Mouse (Mus musculus) neural tube, embryonic 11.5 days (tissue): ENCODE results near the gene Shcbp1. TPM values are rescaled to one million over a fixed set of nuclear protein-coding genes. Genes with fewer than 3 reads are reported as not detected.
A peak's percentile ranks its signal among the peaks of the same experiment; 100 is the strongest.
"Not testable (repeated sequence)": the region's sequence is repeated elsewhere in the genome, so short reads cannot be mapped to it uniquely, and the experiment has no call there.

Source experiments
- ATAC-seq: fragments of 200-750 bp; cut with Nextera tagmentation; 2 replicates; pipeline ENCODE4 v1.8.0; 2017; ENCODE audit warnings: moderate number of reproducible peaks, mild to moderate bottlenecking, moderate TSS enrichment, moderate library complexity; ENCODE audit not compliant: insufficient read depth, low FRiP score, low TSS enrichment
- DNase-seq: peaks from one replicate; pipeline ENCODE4 v3.0.0-alpha.2; 2015; ENCODE audit warnings: low spot score
- H3K27ac ChIP-seq: fragments of 300-500 bp; sonication (generic); 2 replicates; pipeline ENCODE4 v1.5.1; 2014; ENCODE audit warnings: low read depth, mild to moderate bottlenecking, low read length
- H3K27me3 ChIP-seq: fragments of 300-500 bp; sonication (generic); 2 replicates; pipeline ENCODE4 v1.6.1; 2014; ENCODE audit warnings: mild to moderate bottlenecking, low read length, mixed read lengths; ENCODE audit not compliant: control insufficient read depth, insufficient read depth
- H3K36me3 ChIP-seq: fragments of 300-500 bp; sonication (generic); 2 replicates; pipeline ENCODE4 v1.6.1; 2014; ENCODE audit warnings: mild to moderate bottlenecking, low read length, moderate library complexity, mixed read lengths; ENCODE audit not compliant: control insufficient read depth, insufficient read depth
- H3K4me1 ChIP-seq: fragments of 300-500 bp; sonication (generic); 2 replicates; pipeline ENCODE4 v1.6.1; 2014; ENCODE audit warnings: low read length, mixed read lengths; ENCODE audit not compliant: control insufficient read depth, insufficient read depth
- H3K4me2 ChIP-seq: fragments of 300-500 bp; sonication (generic); 2 replicates; pipeline ENCODE4 v1.6.1; 2014; ENCODE audit warnings: low read depth, mild to moderate bottlenecking, moderate library complexity
- H3K4me3 ChIP-seq: fragments of 300-500 bp; sonication (generic); 2 replicates; pipeline ENCODE4 v1.5.1; 2014; ENCODE audit warnings: low read depth, low read length
- H3K9ac ChIP-seq: fragments of 300-500 bp; sonication (generic); 2 replicates; pipeline ENCODE4 v1.6.1; 2014; ENCODE audit warnings: mild to moderate bottlenecking, low read length
- H3K9me3 ChIP-seq: fragments of 300-500 bp; sonication (generic); 2 replicates; pipeline ENCODE4 v1.6.1; 2016; ENCODE audit warnings: low read length; ENCODE audit not compliant: control insufficient read depth
- WGBS: fragments of 180-500 bp; shearing (Covaris S2); extraction: QIAGEN DNeasy Blood & Tissue Kit; methylation state at CpG from one replicate; pipeline ENCODE4 v1.1.7; 2014; 5-methylcytosine and 5-hydroxymethylcytosine counted together
- polyA plus RNA-seq: library from polyadenylated mRNA; unstranded; fragments of >200 nt; fragmentation: Nextera tagmentation; extraction: Ambion mirVana; gene quantifications from 2 replicates; pipeline ENCODE4 v1.2.1, GENCODE M21; 2014

Shcbp1 gene
- 75.6 and 77.4 TPM in 2 replicates for polyA plus RNA-seq

- Histone ChIP-seq H3K9ac (peak within 1 kb of the TSS; percentile 62), H3K36me3 (no peaks in the 10 kb centered on the region), H3K27me3 (no peaks in the 10 kb centered on the region), H3K27ac (no peak within 1 kb of the TSS), H3K4me2 (peak within 1 kb of the TSS; percentile 59), H3K4me3 (peak within 1 kb of the TSS; percentile 74), H3K4me1 (no peaks in the 10 kb centered on the region), H3K9me3 (no peaks in the 10 kb centered on the region)
- WGBS, result 6% methylated on average over 29 of the region's 29 CpGs
- peak; percentile 86 for DNase-seq
- peak; percentile 95 for ATAC-seq
These were observed at the start of gene Shcbp1 for GRCm38 (mm10) chr8:4779254-4780055. TSS of gene Shcbp1 (minus strand) at chr8:4779567.

- Histone ChIP-seq H3K4me2 (no peak overlapping the region), H3K36me3 (no peaks in the 10 kb centered on the region), H3K27me3 (no peaks in the 10 kb centered on the region), H3K4me1 (no peaks in the 10 kb centered on the region), H3K9me3 (no peaks in the 10 kb centered on the region), H3K4me3 (no peak overlapping the region), H3K9ac (no peak overlapping the region), H3K27ac (no peak overlapping the region)
- 90% methylated on average over 4 of the region's 4 CpGs for WGBS
- ATAC-seq (no peak), DNase-seq (no peak)
These were observed 29.5 kb upstream of the Shcbp1 start for GRCm38 (mm10) chr8:4808831-4809230.

DNA sequence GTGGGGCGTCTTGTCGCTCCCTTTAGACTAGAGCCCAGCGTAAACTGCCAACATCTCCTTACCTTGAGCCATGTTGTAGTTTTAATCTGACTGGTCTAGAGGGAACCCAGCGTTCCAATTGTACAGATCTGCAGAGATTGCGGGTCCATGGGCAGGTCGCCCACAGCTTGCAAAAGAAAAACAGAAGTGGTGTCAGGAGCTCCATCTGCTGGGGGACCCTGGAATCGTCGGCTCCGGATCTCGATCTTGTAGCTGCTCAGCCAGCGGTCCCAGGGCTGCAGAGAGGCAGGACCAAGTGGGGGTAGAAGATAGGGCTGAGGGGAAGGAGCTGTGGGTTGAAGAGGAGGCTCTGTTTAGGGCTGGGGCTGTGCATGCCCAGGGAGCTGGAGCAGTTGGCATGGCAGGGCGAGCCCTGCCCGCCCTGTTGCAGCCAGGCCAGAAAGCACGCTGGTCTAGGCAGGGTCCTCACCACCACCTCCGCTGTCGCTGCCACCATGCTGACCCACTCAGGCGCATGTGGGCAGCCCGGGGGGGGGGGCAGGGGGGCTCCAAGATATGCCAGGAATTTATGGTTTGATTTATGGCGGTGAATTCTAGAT is 21.3 kb upstream of the Shcbp1 start:
- WGBS, result 60% methylated on average over 19 of the region's 19 CpGs
- H3K9me3 ChIP-seq, result no peaks in the 10 kb centered on the region
- H3K36me3 ChIP-seq, result no peaks in the 10 kb centered on the region
- H3K4me1 ChIP-seq, result no peaks in the 10 kb centered on the region
- no peak for ATAC-seq
- H3K4me2 ChIP-seq, result no peak overlapping the region
- no peak overlapping the region for H3K9ac ChIP-seq
- no peaks in the 10 kb centered on the region for H3K27me3 ChIP-seq
- no peak overlapping the region for H3K4me3 ChIP-seq
- H3K27ac ChIP-seq, result no peak overlapping the region
- peak; percentile 57 for DNase-seq

DNA sequence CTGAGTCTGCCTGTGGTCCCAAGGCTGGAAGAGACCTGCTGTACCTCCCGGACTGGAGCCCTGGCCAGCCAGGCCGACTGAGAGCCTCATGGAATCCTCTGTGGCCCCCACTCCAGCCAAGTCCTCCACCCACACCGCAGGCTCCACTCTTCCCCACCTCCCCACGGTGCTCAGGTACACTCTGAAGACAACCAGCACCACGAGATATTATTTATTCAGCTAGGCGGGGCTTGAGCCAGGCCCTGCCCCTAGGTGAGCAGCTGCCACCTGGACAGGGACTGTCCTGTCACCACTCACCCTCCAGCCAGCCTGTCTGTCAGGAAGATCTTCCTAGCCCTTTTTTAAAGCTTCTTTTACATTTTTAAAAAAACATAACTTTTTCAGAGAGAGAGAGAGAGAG is 1.1 kb downstream of the Shcbp1 start:
- Histone ChIP-seq H3K27ac (no peak overlapping the region), H3K4me2 (peak overlapping the region; percentile 59), H3K9ac (no peak overlapping the region), H3K36me3 (no peaks in the 10 kb centered on the region), H3K4me1 (no peaks in the 10 kb centered on the region), H3K9me3 (no peaks in the 10 kb centered on the region), H3K4me3 (peak overlapping the region; percentile 74), H3K27me3 (no peaks in the 10 kb centered on the region)
- DNase-seq (no peak), ATAC-seq (no peak; the same call in 1 of the 2 replicates)
- 78% methylated on average over 6 of the region's 6 CpGs for WGBS

GRCm38 (mm10) chr8:4764751-4765150 is 14.6 kb downstream of the Shcbp1 start:
- DNase-seq, result no peak
- Histone ChIP-seq H3K27ac (no peak overlapping the region), H3K4me3 (no peak overlapping the region), H3K4me1 (no peaks in the 10 kb centered on the region), H3K4me2 (no peak overlapping the region), H3K9ac (no peak overlapping the region), H3K27me3 (no peaks in the 10 kb centered on the region), H3K36me3 (no peaks in the 10 kb centered on the region), H3K9me3 (no peaks in the 10 kb centered on the region)
- ATAC-seq, result no peak
- WGBS, result 94% methylated on average over 4 of the region's 4 CpGs

DNA sequence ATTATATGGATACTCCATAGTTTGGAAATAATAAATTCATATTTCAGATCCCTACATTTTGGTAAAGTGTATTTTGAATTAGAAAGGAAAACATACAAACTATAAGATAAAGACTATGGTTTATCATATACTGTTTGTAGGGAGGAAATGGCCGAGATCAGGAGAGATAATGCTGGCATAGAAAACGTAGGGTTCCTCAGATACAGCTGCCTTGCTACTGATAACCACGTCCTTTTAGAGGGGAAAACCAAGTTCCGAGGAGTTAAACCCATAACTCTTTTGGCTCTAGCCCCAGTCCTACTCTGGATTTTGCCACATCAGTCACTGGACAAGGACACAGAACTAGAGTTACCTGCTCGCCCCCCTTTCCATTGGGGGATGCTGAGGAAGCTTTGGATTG is 26.3 kb downstream of the Shcbp1 start:
- no peaks in the 10 kb centered on the region for H3K4me1 ChIP-seq
- H3K36me3 ChIP-seq, result no peaks in the 10 kb centered on the region
- WGBS, result 91% methylated on average over 5 of the region's 5 CpGs
- no peak for ATAC-seq
- no peak overlapping the region for H3K4me2 ChIP-seq
- DNase-seq, result no peak
- H3K9ac ChIP-seq, result no peak overlapping the region
- no peak overlapping the region for H3K4me3 ChIP-seq
- H3K27me3 ChIP-seq, result no peaks in the 10 kb centered on the region
- no peak overlapping the region for H3K27ac ChIP-seq
- H3K9me3 ChIP-seq, result no peaks in the 10 kb centered on the region

DNA sequence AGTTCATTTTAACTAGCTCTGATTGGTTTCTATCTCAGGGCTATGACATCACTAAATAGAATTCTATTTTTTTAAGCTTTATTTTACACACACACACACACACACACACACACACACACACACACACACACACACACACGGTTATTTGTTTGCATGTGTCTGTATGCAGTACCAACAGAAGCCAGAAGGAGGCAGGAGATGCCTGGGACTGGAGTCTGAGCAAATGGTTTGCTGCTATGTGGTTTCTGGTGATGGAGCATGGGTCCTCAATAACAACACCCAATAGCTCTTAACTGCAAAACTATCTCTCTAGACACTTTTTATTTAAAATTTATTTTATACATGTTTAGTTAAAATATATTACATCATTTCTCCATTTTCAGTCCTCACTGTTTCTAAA is 48.4 kb downstream of the Shcbp1 start:
- Histone ChIP-seq H3K27ac (no peak overlapping the region), H3K9ac (no peak overlapping the region), H3K4me2 (no peak overlapping the region), H3K27me3 (no peaks in the 10 kb centered on the region), H3K4me1 (no peaks in the 10 kb centered on the region), H3K4me3 (no peak overlapping the region), H3K36me3 (no peaks in the 10 kb centered on the region), H3K9me3 (no peaks in the 10 kb centered on the region)
- 53% methylated on average over 1 of the region's 1 CpGs for WGBS
- ATAC-seq, result no peak
- no peak for DNase-seq

GRCm38 (mm10) chr8:4715546-4715945 is 63.8 kb downstream of the Shcbp1 start:
- Histone ChIP-seq H3K27ac (no peak overlapping the region), H3K36me3 (no peaks in the 10 kb centered on the region), H3K9me3 (no peaks in the 10 kb centered on the region), H3K27me3 (no peaks in the 10 kb centered on the region), H3K4me2 (no peak overlapping the region), H3K4me3 (no peak overlapping the region), H3K9ac (no peak overlapping the region), H3K4me1 (no peaks in the 10 kb centered on the region)
- 60% methylated on average over 2 of the region's 2 CpGs for WGBS
- ATAC-seq (no peak), DNase-seq (no peak)

- not testable (repeated sequence) for H3K27me3 ChIP-seq, H3K4me3 ChIP-seq, DNase-seq, H3K4me2 ChIP-seq, H3K9me3 ChIP-seq, ATAC-seq, H3K9ac ChIP-seq, H3K36me3 ChIP-seq, H3K4me1 ChIP-seq, H3K27ac ChIP-seq
- WGBS, result 76% methylated on average over 5 of the region's 5 CpGs
These were observed 71.0 kb downstream of the Shcbp1 start for GRCm38 (mm10) chr8:4708346-4708745.
